Mouse (Mus musculus) megakaryocyte, embryonic 14.5 days (primary cell): ENCODE data around the gene Rnf11. TPM values are rescaled to one million over a fixed set of nuclear protein-coding genes. Genes with fewer than 3 reads are reported as not detected.

ENCODE experiments used
- H3K27me3 ChIP-seq: replicated peaks from 2 replicates; pipeline ENCODE3; 2012; ENCODE audit warnings: inconsistent platforms
- H3K36me3 ChIP-seq: replicated peaks from 2 replicates; pipeline ENCODE3; 2012; ENCODE audit warnings: low read length, inconsistent platforms, mixed read lengths
- H3K4me1 ChIP-seq: 2 replicates; pipeline ENCODE4 v1.6.1; 2012; ENCODE audit warnings: inconsistent platforms
- H3K4me3 ChIP-seq: replicated peaks from 2 replicates; pipeline ENCODE3; 2012; ENCODE audit warnings: moderate library complexity, mild to moderate bottlenecking, inconsistent platforms
- H3K9me3 ChIP-seq: 2 replicates; pipeline ENCODE4 v1.6.1; 2012; ENCODE audit warnings: inconsistent platforms
- FLI1 ChIP-seq: IDR thresholded peaks from 2 replicates; pipeline ENCODE4 v1.6.1; 2012; ENCODE audit warnings: low read length, inconsistent platforms, mixed read lengths
- GATA1 ChIP-seq: IDR thresholded peaks from 3 replicates; pipeline ENCODE4 v1.6.1; 2012; ENCODE audit warnings: mixed read lengths, low read length, inconsistent platforms, borderline replicate concordance
- polyA plus RNA-seq: library from polyadenylated mRNA; stranded (reverse); fragments of >175 nt; gene quantifications from 2 replicates; pipeline ENCODE4 v1.2.3, GENCODE M21; 2012; ENCODE audit warnings: low replicate concordance; ENCODE audit not compliant: insufficient read depth

Rnf11 gene
- polyA plus RNA-seq, 1 experiment: 38.6 TPM

- Histone ChIP-seq H3K4me3 (peak overlapping the region; percentile 80), H3K9me3 (no peaks in the 10 kb centered on the region), H3K36me3 (peaks cover 37% of the 10 kb centered on the region), H3K4me1 (peaks cover 78% of the 10 kb centered on the region), H3K27me3 (no peaks in the 10 kb centered on the region)
- TF ChIP-seq GATA1 (no peak), FLI1 (no peak)
Measured at GRCm38 (mm10) chr4:109437913-109438878, 46.3 kb downstream of the Rnf11 start.

- Histone ChIP-seq H3K4me1 (peaks cover 58% of the 10 kb centered on the region), H3K4me3 (no peak overlapping the region), H3K36me3 (peaks cover 10% of the 10 kb centered on the region), H3K27me3 (no peaks in the 10 kb centered on the region), H3K9me3 (no peaks in the 10 kb centered on the region)
- TF ChIP-seq FLI1 (no peak), GATA1 (no peak)
Measured at GRCm38 (mm10) chr4:109434256-109434655, 50.3 kb downstream of the Rnf11 start.

GRCm38 (mm10) chr4:109433641-109434040 is 50.9 kb downstream of the Rnf11 start:
- Histone ChIP-seq H3K36me3 (peaks cover 6% of the 10 kb centered on the region), H3K4me3 (no peak overlapping the region), H3K4me1 (peaks cover 52% of the 10 kb centered on the region), H3K9me3 (no peaks in the 10 kb centered on the region), H3K27me3 (peaks cover 3% of the 10 kb centered on the region)
- TF ChIP-seq GATA1 (no peak), FLI1 (no peak)

GRCm38 (mm10) chr4:109432668-109433375 is 51.7 kb downstream of the Rnf11 start:
- H3K36me3 ChIP-seq: no peaks in the 10 kb centered on the region
- H3K27me3 ChIP-seq: peaks cover 10% of the 10 kb centered on the region
- TF ChIP-seq GATA1: no peak
- TF ChIP-seq FLI1: no peak
- H3K9me3 ChIP-seq: no peaks in the 10 kb centered on the region
- H3K4me3 ChIP-seq: no peak overlapping the region
- peaks cover 46% of the 10 kb centered on the region for H3K4me1 ChIP-seq

GRCm38 (mm10) chr4:109430854-109431253 is 53.7 kb downstream of the Rnf11 start:
- Histone ChIP-seq H3K9me3 (no peaks in the 10 kb centered on the region), H3K27me3 (peaks cover 22% of the 10 kb centered on the region), H3K36me3 (no peaks in the 10 kb centered on the region), H3K4me3 (peak overlapping the region; percentile 76), H3K4me1 (peaks cover 57% of the 10 kb centered on the region)
- TF ChIP-seq GATA1 (no peak), FLI1 (no peak)

GRCm38 (mm10) chr4:109430250-109430649 is 54.3 kb downstream of the Rnf11 start:
- H3K4me1 ChIP-seq: peaks cover 61% of the 10 kb centered on the region
- no peaks in the 10 kb centered on the region for H3K9me3 ChIP-seq
- H3K36me3 ChIP-seq: no peaks in the 10 kb centered on the region
- peaks cover 22% of the 10 kb centered on the region for H3K27me3 ChIP-seq
- H3K4me3 ChIP-seq: no peak overlapping the region
- TF ChIP-seq FLI1 (no peak), GATA1 (no peak)

GRCm38 (mm10) chr4:109427058-109427457 is 57.5 kb downstream of the Rnf11 start:
- Histone ChIP-seq H3K9me3 (no peaks in the 10 kb centered on the region), H3K4me3 (no peak overlapping the region), H3K4me1 (peaks cover 30% of the 10 kb centered on the region), H3K36me3 (no peaks in the 10 kb centered on the region), H3K27me3 (peaks cover 34% of the 10 kb centered on the region)
- no peak for TF ChIP-seq GATA1
- no peak for TF ChIP-seq FLI1

GRCm38 (mm10) chr4:109423438-109423837 is 61.1 kb downstream of the Rnf11 start:
- no peak for TF ChIP-seq GATA1
- no peak for TF ChIP-seq FLI1
- Histone ChIP-seq H3K27me3 (peaks cover 44% of the 10 kb centered on the region), H3K4me1 (peaks cover 26% of the 10 kb centered on the region), H3K4me3 (no peak overlapping the region), H3K36me3 (no peaks in the 10 kb centered on the region), H3K9me3 (no peaks in the 10 kb centered on the region)

- Histone ChIP-seq H3K4me1 (peaks cover 22% of the 10 kb centered on the region), H3K9me3 (no peaks in the 10 kb centered on the region), H3K36me3 (no peaks in the 10 kb centered on the region), H3K27me3 (peaks cover 42% of the 10 kb centered on the region), H3K4me3 (no peak overlapping the region)
- TF ChIP-seq FLI1 (no peak), GATA1 (no peak)
Measured at GRCm38 (mm10) chr4:109422436-109422835, 62.1 kb downstream of the Rnf11 start.

- no peaks in the 10 kb centered on the region for H3K9me3 ChIP-seq
- peaks cover 16% of the 10 kb centered on the region for H3K4me1 ChIP-seq
Measured at GRCm38 (mm10) chr4:109421608-109422007, 62.9 kb downstream of the Rnf11 start.

More at GRCm38 (mm10) chr4:109421608-109422007, 62.9 kb downstream of the Rnf11 start:
- TF ChIP-seq GATA1 (no peak), FLI1 (no peak)
- H3K4me3 ChIP-seq: no peak overlapping the region
- H3K36me3 ChIP-seq: no peaks in the 10 kb centered on the region
- H3K27me3 ChIP-seq: peaks cover 38% of the 10 kb centered on the region
